ENCODE assay signal across 26 mouse cellular contexts in genomic region chr3:112331171-112331570, GRCm38 (mm10).
"Had no signal": no experiment of that assay in that cellular context is flagged by ENCODE, and none has a peak within 500 bp of the region (broad histone marks: within the 10 kb centered on the region; RNA-seq: fewer than 3 reads in every experiment).

No protein-coding gene starts in this region.

- H3K4me1 ChIP-seq: embryonic facial prominence, embryonic 10.5 days; embryonic facial prominence, embryonic 12.5 days; embryonic facial prominence, embryonic 13.5 days; embryonic facial prominence, embryonic 15.5 days; forebrain, embryonic 10.5 days; forebrain, embryonic 12.5 days; forebrain, embryonic 13.5 days; forebrain, embryonic 15.5 days; heart, embryonic 10.5 days; heart, embryonic 12.5 days had no signal

- H3K9me3 ChIP-seq: embryonic facial prominence, embryonic 10.5 days; embryonic facial prominence, embryonic 12.5 days; embryonic facial prominence, embryonic 13.5 days; embryonic facial prominence, embryonic 15.5 days; forebrain, embryonic 10.5 days; forebrain, embryonic 12.5 days; forebrain, embryonic 13.5 days; forebrain, embryonic 15.5 days; heart, embryonic 10.5 days; heart, embryonic 12.5 days had no signal

- DNase-seq: cerebellum, adult 8-10 months; cerebellum, adult 9-10 months; cerebellum, postnatal 36 days; embryo, embryonic 11 days; forebrain, postnatal 0 days; gastrocnemius, adult 2 months; gastrocnemius, postnatal 10 days; gastrocnemius, postnatal 14 days; gastrocnemius, postnatal 25 days; gastrocnemius, postnatal 36 days; heart, adult 11 months; heart, adult 18-20 months; heart, adult 2 months had no signal

- H3K4me3 ChIP-seq: embryonic facial prominence, embryonic 10.5 days; embryonic facial prominence, embryonic 12.5 days; embryonic facial prominence, embryonic 13.5 days; embryonic facial prominence, embryonic 15.5 days; erythroblast, embryonic 14.5 days; forebrain, embryonic 10.5 days; forebrain, embryonic 12.5 days; forebrain, embryonic 13.5 days; forebrain, embryonic 15.5 days; gastrocnemius, adult 2 months; heart, adult 2 months; heart, embryonic 10.5 days; heart, embryonic 12.5 days had no signal

- H3K36me3 ChIP-seq: embryonic facial prominence, embryonic 10.5 days; embryonic facial prominence, embryonic 12.5 days; embryonic facial prominence, embryonic 13.5 days; embryonic facial prominence, embryonic 15.5 days; forebrain, embryonic 10.5 days; forebrain, embryonic 12.5 days; forebrain, embryonic 15.5 days; heart, embryonic 10.5 days; heart, embryonic 12.5 days had no signal

- H3K4me2 ChIP-seq: embryonic facial prominence, embryonic 12.5 days; embryonic facial prominence, embryonic 13.5 days; embryonic facial prominence, embryonic 15.5 days; forebrain, embryonic 12.5 days; forebrain, embryonic 13.5 days; forebrain, embryonic 15.5 days; heart, embryonic 11.5 days; heart, embryonic 12.5 days had no signal

- H3K27ac ChIP-seq: embryonic facial prominence, embryonic 10.5 days; embryonic facial prominence, embryonic 12.5 days; embryonic facial prominence, embryonic 13.5 days; embryonic facial prominence, embryonic 15.5 days; forebrain, embryonic 10.5 days; forebrain, embryonic 12.5 days; forebrain, embryonic 13.5 days; forebrain, embryonic 15.5 days; gastrocnemius, adult 2 months; heart, adult 2 months; heart, embryonic 10.5 days had no signal

- H3K9ac ChIP-seq: embryonic facial prominence, embryonic 12.5 days; embryonic facial prominence, embryonic 13.5 days; embryonic facial prominence, embryonic 15.5 days; forebrain, embryonic 12.5 days; forebrain, embryonic 13.5 days; forebrain, embryonic 15.5 days; forebrain, postnatal 0 days; heart, embryonic 12.5 days had no signal

- H3K27me3 ChIP-seq: embryonic facial prominence, embryonic 12.5 days; embryonic facial prominence, embryonic 13.5 days; embryonic facial prominence, embryonic 15.5 days; forebrain, embryonic 12.5 days; forebrain, embryonic 13.5 days; forebrain, embryonic 15.5 days; heart, embryonic 12.5 days had no signal

- ATAC-seq: forebrain, embryonic 13.5 days; forebrain, embryonic 15.5 days; forebrain, embryonic 16.5 days; forebrain, postnatal 0 days had no signal
